Mouse (Mus musculus): ENCODE measurements around the gene Efna5. TPM values are rescaled to one million over a fixed set of nuclear protein-coding genes. Genes with fewer than 3 reads are reported as not detected.

Gene Efna5
- total RNA-seq, 2 experiments from 2014 or later, result not detected

DNA sequence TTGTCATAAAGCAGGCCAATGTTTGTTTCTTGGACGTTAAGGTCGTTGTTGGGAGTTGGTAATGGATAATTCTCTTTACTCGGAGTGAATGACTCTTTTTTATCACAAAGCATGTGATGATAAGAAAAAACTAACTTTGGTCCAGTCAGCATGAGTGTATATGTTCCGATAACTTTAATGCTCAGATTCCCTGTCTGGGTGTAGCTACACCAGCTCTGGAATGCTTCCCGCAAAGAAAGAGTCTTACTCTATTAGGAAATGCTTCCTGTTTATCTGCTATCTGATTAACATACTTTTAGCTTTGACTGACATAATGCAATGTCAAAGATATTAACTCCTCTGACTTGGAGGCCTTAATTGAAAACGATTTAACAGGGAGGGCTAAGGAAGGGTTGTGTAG is 204.7 kb downstream of the Efna5 start:
- no peak for ATAC-seq (replicated peaks; ENCODE audit: low FRiP score, low TSS enrichment, poor library complexity, severe bottlenecking)

DNA sequence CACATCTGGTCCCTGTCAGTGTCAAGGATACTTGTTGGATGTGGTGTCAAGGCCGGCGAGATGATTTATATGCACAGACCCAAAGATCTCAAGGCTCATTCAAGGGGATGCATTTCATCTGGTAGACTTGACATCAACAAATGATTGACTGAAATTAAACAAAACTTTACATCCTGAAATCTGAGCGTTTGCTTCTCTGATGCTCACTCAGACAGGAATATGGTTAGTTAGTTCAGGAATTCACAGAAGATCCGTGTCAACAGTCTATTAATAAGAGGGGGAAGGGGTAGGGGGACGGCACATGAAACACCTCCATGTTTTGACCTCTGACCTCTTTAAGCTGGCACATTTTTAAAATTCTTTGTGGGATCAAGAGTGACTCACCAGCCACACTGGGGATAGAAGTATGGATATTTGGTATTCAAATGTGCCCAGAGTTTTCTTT is 205.3 kb downstream of the Efna5 start:
- no peak for ATAC-seq (replicated peaks; ENCODE audit: low FRiP score, low TSS enrichment, poor library complexity, severe bottlenecking)

DNA sequence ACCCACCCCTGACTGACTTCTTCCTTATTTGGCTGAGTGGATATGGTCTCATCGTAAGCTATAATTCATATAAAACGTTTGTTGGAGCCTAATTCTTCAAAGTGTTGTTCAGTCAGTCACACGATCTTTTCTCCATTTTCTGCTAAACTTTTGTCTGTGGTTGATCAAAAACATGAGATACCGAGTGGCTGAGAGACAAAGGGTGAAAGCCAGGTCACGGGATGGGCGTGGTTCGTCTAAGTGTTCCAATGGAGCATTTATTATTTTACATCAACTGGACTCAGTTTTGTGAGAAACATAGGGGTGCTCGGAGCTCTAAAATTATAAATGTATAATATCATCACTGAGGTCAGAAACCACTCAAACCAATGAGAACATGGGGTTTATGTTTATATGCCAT is 209.0 kb downstream of the Efna5 start:
- ATAC-seq (replicated peaks; ENCODE audit: low FRiP score, low TSS enrichment, poor library complexity, severe bottlenecking), result no peak

DNA sequence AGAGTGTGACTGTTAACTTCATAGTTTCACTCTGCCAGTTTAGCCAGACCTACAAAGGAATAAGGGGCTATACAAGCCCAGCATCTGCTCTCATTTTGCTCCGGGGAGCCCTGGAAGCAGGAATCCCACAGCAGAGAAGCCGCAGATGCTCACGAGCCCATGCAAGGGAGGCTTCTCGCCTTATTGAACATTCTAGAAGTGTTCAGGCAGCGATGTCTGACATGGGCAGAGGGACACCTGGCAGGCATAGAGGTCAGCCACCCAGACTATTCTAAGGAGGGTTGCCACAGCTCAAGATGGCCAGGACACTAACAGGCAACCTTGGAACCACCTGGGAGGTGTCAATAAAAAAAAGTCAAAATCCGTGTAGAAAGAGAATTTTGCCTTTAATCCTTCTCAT is 214.4 kb downstream of the Efna5 start:
- ATAC-seq (replicated peaks; ENCODE audit: low FRiP score, low TSS enrichment, poor library complexity, severe bottlenecking), result no peak

DNA sequence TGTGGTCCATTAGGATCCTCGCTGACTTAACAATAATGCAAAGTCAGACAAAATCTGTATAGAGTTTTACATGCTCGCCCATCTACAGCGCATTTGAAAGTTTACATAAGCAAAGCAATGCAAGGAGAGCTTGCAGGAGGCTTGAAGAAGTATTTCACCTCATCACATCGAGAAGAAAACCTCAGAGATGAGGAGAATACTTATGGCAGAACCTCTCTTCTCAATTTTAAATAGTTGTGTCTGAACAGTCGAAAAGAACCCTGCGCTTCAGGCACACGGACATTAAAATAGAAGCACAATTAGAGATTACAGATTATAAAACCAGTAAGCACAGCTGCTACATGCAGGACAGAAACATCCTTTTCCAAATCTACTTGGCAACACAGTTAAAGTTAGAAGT is 215.3 kb downstream of the Efna5 start:
- ATAC-seq (replicated peaks; ENCODE audit: low FRiP score, low TSS enrichment, poor library complexity, severe bottlenecking), result no peak

DNA sequence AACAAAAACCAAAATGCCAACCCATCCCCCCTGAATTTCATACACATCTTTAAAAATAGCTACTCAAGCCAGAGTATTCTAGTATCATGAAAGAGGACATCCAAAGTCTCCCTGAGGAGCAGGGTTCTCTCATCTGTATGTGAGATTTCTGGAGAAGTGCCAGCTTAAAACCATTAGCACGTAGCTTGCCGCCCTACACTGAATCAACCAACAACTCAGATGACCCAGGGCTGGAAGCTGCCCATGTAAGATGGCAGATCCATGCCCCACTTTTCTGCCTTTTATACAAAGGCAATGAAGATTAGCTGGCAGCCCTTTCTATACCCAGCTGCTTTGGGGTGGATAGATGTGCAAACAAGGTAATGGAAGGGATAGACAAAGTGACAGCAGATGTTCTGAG is 216.4 kb downstream of the Efna5 start:
- ATAC-seq (replicated peaks; ENCODE audit: low FRiP score, low TSS enrichment, poor library complexity, severe bottlenecking), result no peak

DNA sequence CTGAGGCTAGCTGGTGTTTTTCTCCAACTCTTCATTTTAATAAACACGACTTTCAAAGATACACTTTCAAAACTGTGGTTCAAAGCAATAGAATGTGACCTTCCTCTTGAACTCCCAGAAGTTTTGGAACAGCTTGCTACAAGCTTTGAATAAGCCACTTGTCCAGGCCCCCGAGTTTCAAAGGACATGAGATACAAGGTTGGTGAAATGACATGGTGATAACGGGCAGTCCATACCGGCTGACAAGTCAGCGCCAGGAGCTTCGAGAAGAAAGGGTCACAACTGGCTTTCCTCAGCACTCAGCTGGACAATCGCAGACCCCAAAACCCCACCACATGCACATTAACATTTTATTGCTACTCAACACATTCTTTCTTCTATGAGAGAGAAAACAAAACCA is 219.3 kb downstream of the Efna5 start:
- no peak for ATAC-seq (replicated peaks; ENCODE audit: low FRiP score, low TSS enrichment, poor library complexity, severe bottlenecking)

DNA sequence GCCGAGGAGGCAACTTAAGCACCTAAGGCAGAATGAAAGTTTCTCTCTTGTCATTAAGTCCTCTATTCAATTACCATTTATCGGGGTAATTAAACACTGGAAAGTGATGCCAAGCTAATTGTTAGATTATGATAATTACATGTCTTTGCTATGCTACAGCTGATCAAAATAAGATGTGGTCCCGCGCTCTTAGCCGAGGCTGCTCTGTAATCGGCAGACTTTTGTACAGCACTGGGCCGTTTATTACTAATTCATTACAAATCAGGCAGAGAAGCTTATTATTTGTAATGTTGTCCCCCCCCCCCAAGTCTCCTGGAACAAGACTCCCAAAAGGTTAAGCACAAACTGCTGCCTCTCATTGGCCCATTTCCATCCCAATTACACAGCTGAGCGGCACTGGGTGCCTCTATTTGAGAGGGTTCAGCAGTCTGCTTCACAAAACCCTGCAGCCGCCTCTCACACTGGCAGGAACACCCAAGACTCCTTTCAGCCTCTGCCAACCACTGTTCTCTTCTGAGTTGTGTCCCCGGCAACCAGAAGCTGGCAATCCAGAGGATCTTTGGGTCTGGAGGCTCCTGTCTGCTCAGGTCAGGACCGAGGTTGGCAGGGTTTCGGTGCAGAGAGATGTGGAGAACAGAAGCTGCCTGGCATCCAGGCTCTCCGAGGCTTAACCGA is 221.5 kb downstream of the Efna5 start:
- ATAC-seq (replicated peaks; ENCODE audit: low FRiP score, low TSS enrichment, poor library complexity, severe bottlenecking), result no peak

DNA sequence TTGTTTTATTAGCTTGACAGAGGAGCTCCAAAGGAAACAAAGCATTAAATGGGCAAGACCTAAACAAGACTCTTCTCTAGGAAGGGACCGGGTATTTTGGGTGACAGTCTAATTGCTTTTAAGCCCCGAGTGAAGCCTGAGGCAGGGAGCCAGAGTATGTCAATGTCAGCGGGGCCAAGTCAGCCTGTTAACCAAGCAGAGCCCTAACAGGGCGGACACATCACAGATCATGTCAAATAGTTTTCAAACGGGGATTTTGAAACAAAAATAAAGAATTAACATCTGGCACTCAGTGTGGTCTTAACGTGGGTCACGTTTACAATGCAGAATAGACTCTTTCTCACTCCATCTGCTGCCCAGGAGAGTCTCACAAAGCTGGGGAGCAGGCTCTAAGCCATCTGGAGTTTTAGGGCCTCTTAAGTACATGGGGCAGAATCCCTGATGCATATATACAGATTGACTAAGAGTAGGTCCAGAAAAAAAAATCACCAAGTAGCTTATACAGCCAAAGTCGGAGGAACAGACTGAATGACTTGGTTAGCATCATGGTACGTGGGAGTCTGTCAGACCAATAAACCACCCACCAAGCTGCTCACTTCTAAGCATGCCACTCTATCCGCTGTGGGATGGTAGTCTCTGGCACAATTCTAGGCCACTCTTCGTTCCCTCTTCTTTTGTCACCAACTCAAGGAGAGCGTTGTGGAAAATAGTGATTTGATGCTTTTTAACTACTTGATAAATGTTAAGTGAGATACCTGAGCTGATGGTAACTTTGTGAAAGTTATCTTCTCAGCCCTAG is 223.1 kb downstream of the Efna5 start:
- ATAC-seq (replicated peaks; ENCODE audit: low FRiP score, low TSS enrichment, poor library complexity, severe bottlenecking), result no peak

DNA sequence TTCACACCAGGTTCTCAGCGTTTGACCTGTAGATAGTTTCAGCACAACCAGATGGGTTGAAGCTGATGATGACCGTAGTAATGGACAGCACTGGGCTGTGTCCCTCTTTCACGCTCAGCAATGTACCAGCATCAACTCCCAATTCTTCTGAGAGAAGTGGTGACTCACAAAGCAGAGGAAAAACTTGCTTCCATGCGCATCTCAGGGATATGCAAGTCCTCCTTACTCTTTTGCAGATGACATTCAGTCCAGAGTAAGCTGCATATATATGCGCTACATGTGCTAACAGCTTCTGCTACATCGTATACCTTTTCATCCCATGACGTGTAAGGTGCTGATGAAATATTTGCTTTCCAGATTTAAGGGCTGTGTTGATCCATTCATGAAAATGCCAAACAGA is 224.1 kb downstream of the Efna5 start:
- no peak for ATAC-seq (replicated peaks; ENCODE audit: low FRiP score, low TSS enrichment, poor library complexity, severe bottlenecking)

DNA sequence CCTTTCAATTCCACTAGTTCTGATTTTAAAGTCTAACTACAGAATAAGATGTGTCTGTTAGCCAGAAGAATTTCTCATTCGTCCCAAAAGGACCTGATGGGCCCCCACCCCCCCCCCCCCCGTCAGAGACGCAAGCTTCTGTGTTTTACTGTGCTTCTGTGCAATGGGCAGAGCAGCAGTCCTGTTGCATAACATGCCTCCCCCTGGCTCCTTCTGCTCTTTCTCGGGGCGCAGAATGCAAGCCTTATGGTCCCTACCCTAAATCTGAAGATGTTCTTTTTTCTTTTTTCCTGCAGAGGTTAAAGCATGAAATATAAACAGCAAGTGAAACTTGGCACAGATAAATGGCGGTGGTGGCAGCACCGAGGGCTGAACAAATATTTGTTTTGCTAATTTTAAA is 224.5 kb downstream of the Efna5 start:
- ATAC-seq (replicated peaks; ENCODE audit: low FRiP score, low TSS enrichment, poor library complexity, severe bottlenecking), result no peak

DNA sequence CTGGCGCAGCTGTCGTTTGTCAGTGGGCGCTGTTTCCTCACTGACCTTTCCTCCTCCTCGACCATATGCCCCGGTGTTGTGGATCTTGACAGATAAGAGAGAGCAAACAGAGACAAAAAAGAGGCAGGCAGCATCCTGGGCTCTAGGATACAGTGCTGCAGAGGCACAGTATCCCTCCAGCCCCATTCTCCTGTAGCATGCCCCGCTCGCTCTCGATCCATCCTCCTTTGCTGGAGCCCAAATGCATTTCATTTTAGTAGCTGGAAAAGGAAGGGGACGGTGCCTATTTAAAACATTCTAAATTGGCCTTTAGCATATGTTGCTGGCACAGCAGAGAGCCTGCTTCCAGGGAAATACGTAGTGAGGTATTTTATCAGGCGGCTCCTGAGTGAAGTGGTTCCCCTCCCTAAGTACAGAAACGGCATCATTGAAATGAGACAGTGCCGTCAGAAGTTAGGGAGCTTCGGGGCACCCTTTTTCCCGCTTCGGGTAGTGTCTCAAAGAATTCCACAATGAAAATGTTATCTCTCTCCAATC is 225.2 kb downstream of the Efna5 start:
- ATAC-seq (replicated peaks; ENCODE audit: low FRiP score, low TSS enrichment, poor library complexity, severe bottlenecking), result no peak

DNA sequence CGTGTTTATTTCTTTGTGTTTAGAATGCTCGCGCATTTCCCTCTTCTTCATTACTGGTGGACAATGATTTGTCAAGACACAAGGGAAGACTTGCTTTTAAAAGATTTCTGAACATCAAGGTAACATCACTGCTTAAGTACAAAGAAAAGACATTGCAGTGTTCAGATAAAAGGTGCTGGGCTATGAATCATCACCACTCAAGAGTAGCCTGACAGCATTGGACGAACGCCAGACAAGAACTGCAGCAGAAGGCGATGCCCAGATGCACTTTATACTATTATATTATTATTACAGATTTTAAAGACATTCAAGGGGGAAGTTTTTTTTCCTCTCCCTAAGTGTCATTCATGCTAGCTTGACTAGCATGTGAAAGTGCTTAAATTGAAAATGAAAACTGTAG is 228.7 kb downstream of the Efna5 start:
- no peak for ATAC-seq (replicated peaks; ENCODE audit: low FRiP score, low TSS enrichment, poor library complexity, severe bottlenecking)

DNA sequence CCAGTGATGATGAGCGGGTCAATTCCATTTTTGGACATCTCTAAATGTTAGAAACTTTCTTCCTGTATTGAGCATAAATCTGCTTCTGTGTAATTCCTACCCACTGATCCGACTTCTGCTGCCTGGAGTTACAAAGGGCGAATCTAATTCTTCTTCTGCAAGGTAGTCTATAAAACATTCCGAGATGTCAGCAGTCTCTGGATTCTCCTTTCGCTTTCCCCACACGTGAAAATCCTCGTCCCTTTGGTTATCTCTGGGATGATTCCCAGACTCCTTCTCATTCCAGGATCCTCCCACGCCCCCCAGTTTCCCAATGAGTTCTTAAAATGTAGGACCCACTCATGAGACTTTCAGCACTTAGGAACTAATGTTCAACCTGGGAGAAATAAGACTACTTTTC is 229.4 kb downstream of the Efna5 start:
- ATAC-seq (replicated peaks; ENCODE audit: low FRiP score, low TSS enrichment, poor library complexity, severe bottlenecking), result no peak

DNA sequence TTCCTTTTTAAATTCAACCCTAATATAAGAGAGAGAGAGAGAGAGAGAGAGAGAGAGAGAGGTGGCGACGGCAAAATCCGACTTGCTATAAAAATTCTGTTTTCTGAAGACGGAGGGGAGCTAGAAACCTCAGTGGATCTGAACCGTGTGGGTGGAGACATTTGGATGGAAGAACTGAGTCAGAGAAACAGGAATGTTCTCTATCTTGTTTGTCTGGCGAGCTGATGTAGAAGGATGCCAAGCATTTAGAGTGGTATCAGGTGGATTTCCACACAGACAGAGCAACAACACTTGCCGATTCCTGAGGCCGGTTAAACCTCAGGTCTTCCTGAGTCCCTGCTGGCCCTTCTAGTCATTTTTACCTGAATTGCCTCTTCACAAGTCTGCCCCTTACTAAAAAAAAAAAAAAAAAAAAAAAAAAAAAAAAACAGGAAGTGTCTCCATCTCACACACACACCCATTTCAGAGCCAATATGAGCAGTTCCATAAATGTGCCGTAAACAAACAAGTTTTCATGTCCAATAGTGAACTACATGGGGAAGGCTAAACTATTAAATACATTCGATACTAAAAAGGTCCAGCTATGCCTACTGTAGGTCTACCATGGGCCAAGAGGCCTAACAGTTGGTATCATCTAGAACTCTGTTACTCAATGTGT is 231.7 kb downstream of the Efna5 start:
- ATAC-seq (replicated peaks; ENCODE audit: low FRiP score, low TSS enrichment, poor library complexity, severe bottlenecking), result no peak

DNA sequence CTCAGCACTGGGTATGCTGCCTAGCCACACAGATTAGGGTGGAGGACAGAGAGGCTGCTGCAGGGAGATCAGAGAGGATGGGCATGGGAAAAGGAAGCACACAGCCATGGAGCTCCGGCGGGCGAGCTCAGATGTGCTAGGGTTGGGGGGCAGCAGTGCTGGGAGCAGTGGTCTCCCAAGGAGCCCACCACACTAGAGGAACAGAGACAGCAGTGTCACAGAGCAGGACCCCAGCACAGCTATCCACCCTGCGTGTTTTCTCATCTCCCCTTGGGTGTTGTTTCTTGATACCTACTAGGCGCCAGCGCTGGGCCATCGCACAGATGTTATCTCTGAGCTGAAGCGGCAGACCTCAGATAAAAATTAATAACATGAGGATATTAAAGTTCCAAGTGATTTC is 234.3 kb downstream of the Efna5 start:
- ATAC-seq (replicated peaks; ENCODE audit: low FRiP score, low TSS enrichment, poor library complexity, severe bottlenecking), result no peak

DNA sequence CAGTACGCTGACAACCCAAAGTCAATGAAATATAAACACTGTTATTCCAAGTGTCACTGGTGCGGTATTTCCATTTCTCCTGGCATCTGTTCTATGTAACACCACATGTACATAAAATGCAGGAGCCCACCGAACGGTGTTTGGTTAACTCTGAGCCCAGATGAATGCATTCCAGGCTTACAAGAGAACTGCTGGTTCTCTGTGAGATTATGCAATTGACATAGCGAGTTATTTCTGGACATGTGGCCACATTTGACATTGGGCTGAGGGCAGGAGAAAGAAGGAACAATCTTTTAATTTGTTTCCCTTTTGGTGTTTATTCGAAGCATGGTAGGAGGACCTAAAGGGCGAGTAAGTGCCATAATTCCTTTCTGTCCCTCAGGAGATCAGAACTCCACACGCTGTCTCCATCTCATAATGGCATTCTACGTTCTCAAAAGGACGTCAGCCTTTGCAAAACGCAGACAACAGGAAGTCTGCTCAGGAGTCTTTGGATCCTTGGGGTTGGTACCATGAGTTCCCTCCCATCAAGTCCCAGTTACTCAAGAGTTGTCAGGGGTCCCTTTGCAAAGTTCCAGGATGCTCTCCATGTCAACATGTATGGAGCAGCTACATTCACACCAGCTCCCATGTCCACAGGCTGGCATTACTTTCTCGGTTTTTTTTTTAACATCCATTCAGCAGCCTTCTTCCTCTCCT is 238.5 kb downstream of the Efna5 start:
- ATAC-seq (replicated peaks; ENCODE audit: low FRiP score, low TSS enrichment, poor library complexity, severe bottlenecking), result no peak

DNA sequence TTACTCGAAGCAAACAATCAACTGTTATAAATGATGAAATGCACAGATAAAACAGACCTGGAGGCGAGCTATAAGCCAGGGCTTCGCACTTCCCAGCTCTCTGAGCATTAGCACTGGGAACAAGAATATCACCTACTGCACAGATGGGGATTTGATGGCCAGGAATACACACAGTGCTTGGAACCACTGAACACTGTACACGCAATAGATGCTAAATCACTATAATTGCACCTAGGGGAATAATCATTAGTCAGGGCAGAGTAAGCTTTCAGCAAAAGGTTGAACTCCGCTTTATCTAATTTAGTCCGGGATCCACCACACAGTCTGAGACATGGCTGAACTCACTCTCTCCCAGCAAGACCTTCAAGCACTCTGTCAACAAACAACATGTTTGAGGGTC is 240.5 kb downstream of the Efna5 start:
- ATAC-seq (replicated peaks; ENCODE audit: low FRiP score, low TSS enrichment, poor library complexity, severe bottlenecking), result no peak

DNA sequence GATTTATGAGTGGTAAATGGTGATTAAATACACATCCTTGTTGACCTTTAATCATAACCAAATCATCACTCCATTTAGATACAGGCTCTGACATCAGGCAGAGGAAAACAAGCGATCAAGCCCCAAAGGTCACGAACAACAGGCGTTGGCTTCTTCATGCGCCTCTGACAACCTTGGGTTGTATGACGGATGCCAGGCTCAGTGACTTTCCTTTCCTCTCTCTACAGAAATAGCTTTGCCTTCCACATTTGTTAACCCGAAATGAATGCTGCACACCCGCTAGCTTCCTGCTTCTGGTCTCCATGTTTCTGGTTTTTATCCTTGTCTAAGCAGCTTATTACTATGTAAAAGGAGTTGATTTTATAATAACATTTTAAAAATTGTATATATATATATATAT is 244.2 kb downstream of the Efna5 start:
- ATAC-seq (replicated peaks; ENCODE audit: low FRiP score, low TSS enrichment, poor library complexity, severe bottlenecking), result no peak

DNA sequence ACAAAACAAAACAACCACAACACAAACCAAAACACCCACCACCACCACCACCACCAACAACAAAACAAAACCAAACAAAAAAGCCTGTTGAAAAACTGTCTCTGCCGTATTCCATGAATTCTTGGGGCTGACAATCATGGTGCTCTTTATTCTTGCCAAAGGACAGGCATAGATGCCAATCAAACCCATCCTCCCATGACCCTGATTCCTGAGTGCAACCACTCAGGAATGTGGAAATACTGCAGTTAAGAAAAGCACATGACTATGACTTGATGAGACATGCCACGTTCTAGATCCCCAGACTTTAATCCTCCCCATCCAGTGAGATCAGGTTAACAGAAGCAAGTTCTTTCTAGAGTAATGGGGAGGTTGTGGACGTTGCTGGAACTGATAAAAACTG is 246.2 kb downstream of the Efna5 start:
- ATAC-seq (replicated peaks; ENCODE audit: low FRiP score, low TSS enrichment, poor library complexity, severe bottlenecking), result no peak

All from megakaryocyte-erythroid progenitor cell, adult 5-6 weeks (primary cell).